Mouse (Mus musculus) midbrain, postnatal 0 days (tissue): ENCODE data around the gene Abhd12. TPM values are rescaled to one million over a fixed set of nuclear protein-coding genes. Genes with fewer than 3 reads are reported as not detected.

Experiments
- ATAC-seq: fragments of 200-750 bp; cut with Nextera tagmentation; 2 replicates; pipeline ENCODE4 v1.8.0; 2017; ENCODE audit warnings: moderate number of reproducible peaks, mild to moderate bottlenecking, moderate TSS enrichment, moderate library complexity; ENCODE audit not compliant: low FRiP score
- DNase-seq: peaks from one replicate; pipeline ENCODE4 v3.0.0-alpha.2; 2015; ENCODE audit warnings: low spot score
- H3K27ac ChIP-seq: fragments of 300-500 bp; sonication (generic); 2 replicates; pipeline ENCODE4 v1.5.1; 2014; ENCODE audit warnings: low read depth, mild to moderate bottlenecking, low read length, mixed read lengths
- H3K27me3 ChIP-seq: fragments of 300-500 bp; sonication (generic); 2 replicates; pipeline ENCODE4 v1.6.1; 2014; ENCODE audit warnings: low read length, control low read depth, mixed read lengths; ENCODE audit not compliant: insufficient read depth
- H3K36me3 ChIP-seq: fragments of 300-500 bp; sonication (generic); 2 replicates; pipeline ENCODE4 v1.6.1; 2014; ENCODE audit warnings: low read length, control low read depth, mixed read lengths; ENCODE audit not compliant: insufficient read depth
- H3K4me1 ChIP-seq: fragments of 300-500 bp; sonication (generic); 2 replicates; pipeline ENCODE4 v1.6.1; 2014; ENCODE audit warnings: mild to moderate bottlenecking, control low read depth, antibody characterized with exemption, low read length, mixed read lengths; ENCODE audit not compliant: insufficient read depth
- H3K4me2 ChIP-seq: fragments of 300-500 bp; sonication (generic); 2 replicates; pipeline ENCODE4 v1.6.1; 2014; ENCODE audit warnings: low read depth, mild to moderate bottlenecking, low read length, mixed read lengths; ENCODE audit not compliant: poor library complexity, severe bottlenecking
- H3K4me3 ChIP-seq: fragments of 300-500 bp; sonication (generic); 2 replicates; pipeline ENCODE4 v1.5.1; 2014; ENCODE audit warnings: low read depth, mild to moderate bottlenecking, low read length, moderate library complexity
- H3K9ac ChIP-seq: fragments of 300-500 bp; sonication (generic); replicated peaks from 2 replicates; pipeline ENCODE4 v1.6.1; 2014; ENCODE audit warnings: mild to moderate bottlenecking, low read length, moderate library complexity, mixed read lengths; ENCODE audit not compliant: poor library complexity, severe bottlenecking
- H3K9me3 ChIP-seq: fragments of 300-500 bp; sonication (generic); 2 replicates; pipeline ENCODE4 v1.6.1; 2016; ENCODE audit warnings: low read length, control low read depth
- CTCF ChIP-seq: IDR thresholded peaks from 2 replicates; pipeline ENCODE4 v1.5.1; 2016; ENCODE audit warnings: antibody characterized with exemption, mild to moderate bottlenecking
- WGBS: fragments of 180-500 bp; shearing (Covaris S2); extraction: QIAGEN DNeasy Blood & Tissue Kit; methylation state at CpG from one replicate; pipeline ENCODE4 v1.1.7; 2014; 5-methylcytosine and 5-hydroxymethylcytosine counted together
- polyA plus RNA-seq: library from polyadenylated mRNA; unstranded; fragments of >200 nt; fragmentation: Nextera tagmentation; extraction: Ambion mirVana; gene quantifications from 2 replicates; pipeline ENCODE4 v1.2.1, GENCODE M21; 2015
- total RNA-seq: library from RNA; depleted of rRNA; stranded (reverse); fragments of >200 nt; gene quantifications from 2 replicates; pipeline ENCODE4 v1.2.3, GENCODE M21; 2014

Gene Abhd12
- total and polyA plus RNA-seq, 2 experiments from 2014 or later = 144 to 156 TPM

GRCm38 (mm10) chr2:150818742-150819141 lies 85.8 kb downstream of the Abhd12 start:
- Histone ChIP-seq H3K4me1 (no peaks in the 10 kb centered on the region), H3K27me3 (no peaks in the 10 kb centered on the region), H3K9me3 (no peaks in the 10 kb centered on the region), H3K27ac (no peak overlapping the region), H3K36me3 (peaks cover 76% of the 10 kb centered on the region), H3K4me3 (no peak overlapping the region), H3K4me2 (no peak overlapping the region), H3K9ac (no peak overlapping the region)
- 94% methylated on average over 8 of the region's 8 CpGs for whole genome bisulfite sequencing
- TF ChIP-seq CTCF = no peak
- DNase-seq (no peak), ATAC-seq (no peak)

GRCm38 (mm10) chr2:150816676-150817402 lies 87.7 kb downstream of the Abhd12 start:
- H3K4me3 ChIP-seq = no peak overlapping the region
- peaks cover 79% of the 10 kb centered on the region for H3K36me3 ChIP-seq
- H3K4me1 ChIP-seq = no peaks in the 10 kb centered on the region
- H3K9me3 ChIP-seq = no peaks in the 10 kb centered on the region
- no peak overlapping the region for H3K27ac ChIP-seq
- TF ChIP-seq CTCF = no peak
- H3K4me2 ChIP-seq = no peak overlapping the region
- no peaks in the 10 kb centered on the region for H3K27me3 ChIP-seq
- whole genome bisulfite sequencing = 86% methylated on average over 18 of the region's 18 CpGs
- H3K9ac ChIP-seq = no peak overlapping the region
- DNase-seq (peak; percentile 35), ATAC-seq (no peak)

- no peak overlapping the region for H3K4me2 ChIP-seq
- H3K27me3 ChIP-seq = no peaks in the 10 kb centered on the region
- no peak for TF ChIP-seq CTCF
- no peak overlapping the region for H3K9ac ChIP-seq
- peaks cover 84% of the 10 kb centered on the region for H3K36me3 ChIP-seq
- 97% methylated on average over 6 of the region's 6 CpGs for WGBS
- H3K4me1 ChIP-seq = no peaks in the 10 kb centered on the region
- H3K27ac ChIP-seq = no peak overlapping the region
- ATAC-seq (no peak), DNase-seq (no peak)
- H3K4me3 ChIP-seq = no peak overlapping the region
- H3K9me3 ChIP-seq = no peaks in the 10 kb centered on the region
Measured at GRCm38 (mm10) chr2:150812816-150813215, 91.7 kb downstream of the Abhd12 start.

- DNase-seq (no peak), ATAC-seq (no peak)
- Histone ChIP-seq H3K9ac (no peak overlapping the region), H3K36me3 (peaks cover 80% of the 10 kb centered on the region), H3K4me2 (no peak overlapping the region), H3K4me3 (no peak overlapping the region), H3K9me3 (no peaks in the 10 kb centered on the region), H3K27ac (no peak overlapping the region), H3K27me3 (no peaks in the 10 kb centered on the region), H3K4me1 (no peaks in the 10 kb centered on the region)
- 81% methylated on average over 5 of the region's 5 CpGs for WGBS
- TF ChIP-seq CTCF = no peak
Measured at GRCm38 (mm10) chr2:150810603-150811002, 93.9 kb downstream of the Abhd12 start.

- no peak for TF ChIP-seq CTCF
- H3K9me3 ChIP-seq = no peaks in the 10 kb centered on the region
- H3K4me1 ChIP-seq = no peaks in the 10 kb centered on the region
- no peak overlapping the region for H3K9ac ChIP-seq
- H3K36me3 ChIP-seq = peaks cover 76% of the 10 kb centered on the region
- no peak overlapping the region for H3K4me3 ChIP-seq
- peak overlapping the region; percentile 38; the same call in 1 of the 2 replicates for H3K27ac ChIP-seq
- H3K27me3 ChIP-seq = no peaks in the 10 kb centered on the region
- 82% methylated on average over 6 of the region's 6 CpGs for WGBS
- no peak overlapping the region for H3K4me2 ChIP-seq
- ATAC-seq = peak; percentile 52; the same call in 1 of the 2 replicates
- peak; percentile 41 for DNase-seq
Measured at GRCm38 (mm10) chr2:150808812-150809211, 95.7 kb downstream of the Abhd12 start.

GRCm38 (mm10) chr2:150808381-150808780 lies 96.2 kb downstream of the Abhd12 start:
- Histone ChIP-seq H3K9me3 (no peaks in the 10 kb centered on the region), H3K4me2 (no peak overlapping the region), H3K9ac (no peak overlapping the region), H3K36me3 (peaks cover 72% of the 10 kb centered on the region), H3K4me3 (no peak overlapping the region), H3K27ac (peak overlapping the region; percentile 38; the same call in 1 of the 2 replicates), H3K4me1 (no peaks in the 10 kb centered on the region), H3K27me3 (no peaks in the 10 kb centered on the region)
- ATAC-seq = peak; percentile 66
- DNase-seq = peak; percentile 80
- 58% methylated on average over 6 of the region's 6 CpGs for WGBS
- TF ChIP-seq CTCF = no peak
